Mouse (Mus musculus): ENCODE measurements around the gene Tmem208. TPM values are rescaled to one million over a fixed set of nuclear protein-coding genes. Genes with fewer than 3 reads are reported as not detected.
A peak's percentile ranks its signal among the peaks of the same experiment; 100 is the strongest.

The Tmem208 gene
- polyA plus RNA-seq, 1 experiment from 2014 or later = 101 TPM

GRCm38 (mm10) chr8:105304325-105305210, 21.6 kb upstream of the Tmem208 start:
- 62% methylated on average over 9 of the region's 9 CpGs for WGBS
- H3K4me3 ChIP-seq = peak overlapping the region; percentile 13; the same call in 1 of the 2 replicates
- peaks cover 81% of the 10 kb centered on the region for H3K36me3 ChIP-seq
- peak overlapping the region; percentile 56; the same call in 1 of the 2 replicates for H3K27ac ChIP-seq
- no peaks in the 10 kb centered on the region for H3K27me3 ChIP-seq (ENCODE audit: insufficient read depth, poor library complexity, severe bottlenecking)
- H3K4me1 ChIP-seq = peaks cover 48% of the 10 kb centered on the region
- H3K9me3 ChIP-seq = no peaks in the 10 kb centered on the region
- no peak for DNase-seq (ENCODE audit: low spot score)

GRCm38 (mm10) chr8:105305211-105306145, 20.7 kb upstream of the Tmem208 start, which contains the start of gene Elmo3:
TSS of gene Elmo3 (plus strand) at chr8:105305601.
- Histone ChIP-seq H3K4me3 (peak within 1 kb of the TSS; percentile 61), H3K27ac (peak within 1 kb of the TSS; percentile 88), H3K36me3 (peaks cover 81% of the 10 kb centered on the region), H3K4me1 (peaks cover 42% of the 10 kb centered on the region), H3K9me3 (no peaks in the 10 kb centered on the region), H3K27me3 (ENCODE audit: insufficient read depth, poor library complexity, severe bottlenecking) (no peaks in the 10 kb centered on the region)
- peak; percentile 87 for DNase-seq (ENCODE audit: low spot score)
- WGBS = 6% methylated on average over 26 of the region's 30 CpGs

GRCm38 (mm10) chr8:105306146-105306691, 19.9 kb upstream of the Tmem208 start:
- no peak for DNase-seq (ENCODE audit: low spot score)
- 48% methylated on average over 5 of the region's 5 CpGs for WGBS
- Histone ChIP-seq H3K9me3 (no peaks in the 10 kb centered on the region), H3K4me1 (peaks cover 42% of the 10 kb centered on the region), H3K27ac (peak overlapping the region; percentile 88), H3K4me3 (peak overlapping the region; percentile 61), H3K36me3 (peaks cover 78% of the 10 kb centered on the region), H3K27me3 (ENCODE audit: insufficient read depth, poor library complexity, severe bottlenecking) (no peaks in the 10 kb centered on the region)

GRCm38 (mm10) chr8:105307670-105308069, 18.5 kb upstream of the Tmem208 start:
- whole genome bisulfite sequencing = 93% methylated on average over 13 of the region's 13 CpGs
- DNase-seq (ENCODE audit: low spot score) = no peak
- no peak overlapping the region for H3K27ac ChIP-seq
- peaks cover 42% of the 10 kb centered on the region for H3K4me1 ChIP-seq
- no peak overlapping the region for H3K4me3 ChIP-seq
- no peaks in the 10 kb centered on the region for H3K27me3 ChIP-seq (ENCODE audit: insufficient read depth, poor library complexity, severe bottlenecking)
- H3K36me3 ChIP-seq = peaks cover 79% of the 10 kb centered on the region
- H3K9me3 ChIP-seq = no peaks in the 10 kb centered on the region

- WGBS = 91% methylated on average over 10 of the region's 10 CpGs
- Histone ChIP-seq H3K27me3 (ENCODE audit: insufficient read depth, poor library complexity, severe bottlenecking) (no peaks in the 10 kb centered on the region), H3K36me3 (peaks cover 80% of the 10 kb centered on the region), H3K4me3 (no peak overlapping the region), H3K4me1 (peaks cover 42% of the 10 kb centered on the region), H3K27ac (no peak overlapping the region), H3K9me3 (no peaks in the 10 kb centered on the region)
- DNase-seq (ENCODE audit: low spot score) = no peak
Measured at GRCm38 (mm10) chr8:105308428-105308827, 17.7 kb upstream of the Tmem208 start.

- 77% methylated on average over 15 of the region's 15 CpGs for WGBS
- no peak for DNase-seq (ENCODE audit: low spot score)
- no peaks in the 10 kb centered on the region for H3K9me3 ChIP-seq
- H3K27ac ChIP-seq = no peak overlapping the region
- peaks cover 42% of the 10 kb centered on the region for H3K4me1 ChIP-seq
- H3K27me3 ChIP-seq (ENCODE audit: insufficient read depth, poor library complexity, severe bottlenecking) = no peaks in the 10 kb centered on the region
- no peak overlapping the region for H3K4me3 ChIP-seq
- H3K36me3 ChIP-seq = peaks cover 79% of the 10 kb centered on the region
Measured at GRCm38 (mm10) chr8:105309142-105309847, 16.9 kb upstream of the Tmem208 start.

- no peak overlapping the region for H3K4me3 ChIP-seq
- 85% methylated on average over 8 of the region's 8 CpGs for WGBS
- DNase-seq (ENCODE audit: low spot score) = no peak
- no peak overlapping the region for H3K27ac ChIP-seq
- no peaks in the 10 kb centered on the region for H3K27me3 ChIP-seq (ENCODE audit: insufficient read depth, poor library complexity, severe bottlenecking)
- H3K36me3 ChIP-seq = peaks cover 80% of the 10 kb centered on the region
- H3K9me3 ChIP-seq = no peaks in the 10 kb centered on the region
- peaks cover 38% of the 10 kb centered on the region for H3K4me1 ChIP-seq
Measured at GRCm38 (mm10) chr8:105310118-105310517, 16.0 kb upstream of the Tmem208 start.

- Histone ChIP-seq H3K27ac (no peak overlapping the region), H3K27me3 (ENCODE audit: insufficient read depth, poor library complexity, severe bottlenecking) (no peaks in the 10 kb centered on the region), H3K4me3 (no peak overlapping the region), H3K4me1 (peaks cover 28% of the 10 kb centered on the region; the same call in 1 of the 2 replicates), H3K9me3 (no peaks in the 10 kb centered on the region), H3K36me3 (peaks cover 92% of the 10 kb centered on the region)
- DNase-seq (ENCODE audit: low spot score) = no peak
- 81% methylated on average over 1 of the region's 1 CpGs for WGBS
Measured at GRCm38 (mm10) chr8:105311718-105312117, 14.4 kb upstream of the Tmem208 start.

GRCm38 (mm10) chr8:105312891-105313481, 13.2 kb upstream of the Tmem208 start:
- Histone ChIP-seq H3K9me3 (no peaks in the 10 kb centered on the region), H3K4me3 (no peak overlapping the region), H3K27ac (no peak overlapping the region), H3K4me1 (peaks cover 22% of the 10 kb centered on the region; the same call in 1 of the 2 replicates), H3K36me3 (peaks cover 85% of the 10 kb centered on the region), H3K27me3 (ENCODE audit: insufficient read depth, poor library complexity, severe bottlenecking) (no peaks in the 10 kb centered on the region)
- WGBS = 90% methylated on average over 8 of the region's 8 CpGs
- no peak for DNase-seq (ENCODE audit: low spot score)

GRCm38 (mm10) chr8:105313622-105314402, 12.3 kb upstream of the Tmem208 start:
- Histone ChIP-seq H3K9me3 (no peaks in the 10 kb centered on the region), H3K27ac (no peak overlapping the region), H3K27me3 (ENCODE audit: insufficient read depth, poor library complexity, severe bottlenecking) (no peaks in the 10 kb centered on the region), H3K36me3 (peaks cover 85% of the 10 kb centered on the region), H3K4me1 (peaks cover 25% of the 10 kb centered on the region; the same call in 1 of the 2 replicates), H3K4me3 (no peak overlapping the region)
- DNase-seq (ENCODE audit: low spot score) = no peak
- WGBS = 66% methylated on average over 9 of the region's 9 CpGs

- no peak overlapping the region for H3K4me3 ChIP-seq
- H3K36me3 ChIP-seq = peaks cover 79% of the 10 kb centered on the region
- H3K27me3 ChIP-seq (ENCODE audit: insufficient read depth, poor library complexity, severe bottlenecking) = no peaks in the 10 kb centered on the region
- H3K4me1 ChIP-seq = peaks cover 24% of the 10 kb centered on the region; the same call in 1 of the 2 replicates
- WGBS = 89% methylated on average over 18 of the region's 18 CpGs
- H3K27ac ChIP-seq = no peak overlapping the region
- DNase-seq (ENCODE audit: low spot score) = no peak
- H3K9me3 ChIP-seq = no peaks in the 10 kb centered on the region
Measured at GRCm38 (mm10) chr8:105315073-105315769, 10.9 kb upstream of the Tmem208 start.
